Mouse (Mus musculus) brain, adult 10 weeks (tissue): Measurements from ENCODE around the gene Nip7. TPM values are rescaled to one million over a fixed set of nuclear protein-coding genes. Genes with fewer than 3 reads are reported as not detected.

Experiments used
- polyA plus RNA-seq: library from polyadenylated mRNA; stranded (reverse); fragments of 350-450 nt; fragmentation: Illumina TruSeq; extraction: RNeasy Lipid Tissue Mini Kit (QIAGEN cat#74804); gene quantifications from one replicate; pipeline ENCODE4 v1.2.3, GENCODE M21; 2015; ENCODE audit warnings: low read depth, low replicate concordance

Gene Nip7
- 45.9 TPM for polyA plus RNA-seq

GRCm38 (mm10) chr8:107056076-107056972 is at the start of gene Nip7, which contains the start of gene Cog8:
Gene Nip7 (plus strand): TSS chr8:107056877.
Gene Cog8 (minus strand): TSS chr8:107056689.

GRCm38 (mm10) chr8:107030650-107031576 is 25.8 kb upstream of the Nip7 start, which contains the start of gene Vps4a:
Gene Vps4a (plus strand): TSS chr8:107031222.

GRCm38 (mm10) chr8:107048061-107048941 is 8.4 kb upstream of the Nip7 start, which contains the start of gene Pdf:
Gene Pdf (minus strand): TSS chr8:107048614.

GRCm38 (mm10) chr8:107065511-107066496 is 9.1 kb downstream of the Nip7 start, which contains the start of gene Tmed6:
Gene Tmed6 (minus strand): TSS chr8:107065644.

GRCm38 (mm10) chr8:107096366-107097036 is 39.8 kb downstream of the Nip7 start, which contains the start of gene Terf2:
Gene Terf2 (minus strand): TSS chr8:107096547.

Other genes starting within 250 kb of the Nip7 start
- gene Has3, start 186.6 kb upstream of the Nip7 start, polyA plus RNA-seq, result 1.2 TPM
- 26.7 TPM for gene Utp4, start 163.2 kb upstream of the Nip7 start, polyA plus RNA-seq
- 7.2 TPM for gene Sntb2, start 121.1 kb upstream of the Nip7 start, polyA plus RNA-seq
- gene Vps4a, start 25.7 kb upstream of the Nip7 start, polyA plus RNA-seq, result 124 TPM
- 34.1 TPM for gene Pdf, start 8.3 kb upstream of the Nip7 start, polyA plus RNA-seq
- gene Cog8, start 188 bp upstream of the Nip7 start, polyA plus RNA-seq, result 27.1 TPM
- gene Tmed6, start 8.8 kb downstream of the Nip7 start, polyA plus RNA-seq, result not detected
- 34.8 TPM for gene Terf2, start 39.7 kb downstream of the Nip7 start, polyA plus RNA-seq
- 93.6 TPM for gene Cyb5b, start 93.8 kb downstream of the Nip7 start, polyA plus RNA-seq
- 27.3 TPM for gene Nfat5, start 236.6 kb downstream of the Nip7 start, polyA plus RNA-seq